Mouse (Mus musculus): ENCODE results near the gene Gm3055.
"Not testable (repeated sequence)": the region's sequence is repeated elsewhere in the genome, so short reads cannot be mapped to it uniquely, and the experiment has no call there.

DNA sequence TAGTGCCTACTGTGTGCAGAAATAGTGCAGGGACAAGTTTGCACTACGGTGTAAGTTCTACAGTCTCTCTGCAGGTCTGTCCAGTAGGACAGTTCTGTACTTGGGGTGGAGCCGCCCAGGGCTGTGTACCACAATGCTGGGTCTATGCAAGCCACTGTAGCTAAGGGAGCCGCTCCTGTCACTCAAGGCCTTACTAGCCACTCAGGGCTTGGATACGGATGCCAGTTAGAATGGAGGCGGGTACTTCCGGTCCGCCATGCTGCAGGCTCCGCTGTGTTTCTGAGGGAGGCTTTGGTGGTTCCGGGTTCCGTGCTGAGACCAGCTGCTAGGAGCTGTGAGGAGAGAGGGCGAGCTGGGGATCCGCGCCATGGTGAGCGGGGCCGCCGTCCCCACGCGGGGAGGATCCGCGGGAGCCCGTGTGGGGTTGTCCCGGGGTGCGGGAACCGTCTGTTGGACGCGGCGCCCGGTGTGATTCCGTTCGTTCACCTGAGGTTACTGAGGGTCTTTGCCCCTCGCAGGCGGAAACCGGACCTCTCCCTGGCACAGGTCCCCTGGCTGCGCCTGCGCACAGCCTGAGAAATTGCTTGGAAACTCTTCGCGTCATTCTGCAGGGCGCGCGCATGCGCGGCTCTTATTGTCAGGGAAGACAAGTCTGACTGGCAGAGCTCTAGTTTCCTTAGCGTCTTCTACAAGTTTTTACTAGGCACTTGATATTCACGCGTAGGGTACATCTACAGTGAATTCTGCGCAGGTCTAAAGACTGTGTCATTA, 66.2 kb downstream of the Gm3055 start, which contains the start of gene Zfp433:
- TF ChIP-seq CTCF (conservative IDR thresholded peaks at IDR 0.05; ENCODE audit: low read length); POU5F1 (IDR thresholded peaks at IDR 0.05; ENCODE audit: borderline replicate concordance, low read length); NANOG (IDR thresholded peaks at IDR 0.05; ENCODE audit: borderline replicate concordance, low read length): not testable (repeated sequence)
